Mouse (Mus musculus) liver, postnatal 0 days (tissue): ENCODE measurements at regions not wholly inside any gene's neighbourhood (a gene's known extent, or its start where the extent isn't known, plus 50 kb on each side); places are given as distances from the start of the nearest gene placed in this dataset.

Experiments
- CTCF ChIP-seq: sonication (generic); IDR thresholded peaks from 2 replicates; pipeline ENCODE4 v1.5.1; 2016; ENCODE audit warnings: antibody characterized with exemption, low read depth
- EP300 ChIP-seq: IDR thresholded peaks from 2 replicates; pipeline ENCODE4 v1.6.1; 2016; ENCODE audit warnings: antibody characterized with exemption, low read depth, mild to moderate bottlenecking

DNA sequence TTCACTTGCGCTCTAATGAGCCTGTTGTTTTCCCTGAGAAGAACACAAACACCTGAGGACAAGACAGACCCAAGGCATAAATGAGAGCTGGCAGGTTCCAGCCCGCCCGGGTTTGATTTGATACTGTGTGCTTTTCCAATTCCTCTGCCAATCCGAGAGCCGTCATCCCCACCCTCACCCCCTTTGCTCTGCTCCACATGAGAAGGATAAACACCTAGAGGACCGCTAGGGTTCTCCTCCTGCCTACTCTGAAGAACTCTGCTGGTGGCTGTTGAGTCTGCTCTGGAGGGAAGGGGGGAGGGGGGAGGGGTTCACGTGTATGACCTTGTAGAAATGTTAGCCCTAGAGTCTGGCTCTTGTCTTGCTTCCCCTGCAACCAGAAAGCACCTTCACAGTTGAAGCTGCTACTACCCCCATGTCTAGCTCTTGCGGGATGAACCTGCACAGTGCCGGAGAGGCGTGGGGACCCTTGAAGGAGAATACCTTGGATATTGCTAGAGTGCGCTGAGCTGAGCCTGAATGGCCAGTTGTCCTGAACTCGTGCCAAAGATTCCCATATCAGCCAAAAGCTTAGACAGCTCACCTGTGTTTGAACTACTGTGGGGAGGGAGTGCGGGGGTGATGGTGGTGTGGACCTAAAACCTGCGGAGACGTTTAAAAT, 225.0 kb upstream of the Atp5g3 start:
- TF ChIP-seq CTCF (no peak), EP300 (no peak)
